Mouse (Mus musculus): ENCODE data around the gene Gm14692. TPM values are rescaled to one million over a fixed set of nuclear protein-coding genes. Genes with fewer than 3 reads are reported as not detected.

Gene Gm14692
- not detected in 2 replicates for polyA plus RNA-seq (2012; rRNA removed)

DNA sequence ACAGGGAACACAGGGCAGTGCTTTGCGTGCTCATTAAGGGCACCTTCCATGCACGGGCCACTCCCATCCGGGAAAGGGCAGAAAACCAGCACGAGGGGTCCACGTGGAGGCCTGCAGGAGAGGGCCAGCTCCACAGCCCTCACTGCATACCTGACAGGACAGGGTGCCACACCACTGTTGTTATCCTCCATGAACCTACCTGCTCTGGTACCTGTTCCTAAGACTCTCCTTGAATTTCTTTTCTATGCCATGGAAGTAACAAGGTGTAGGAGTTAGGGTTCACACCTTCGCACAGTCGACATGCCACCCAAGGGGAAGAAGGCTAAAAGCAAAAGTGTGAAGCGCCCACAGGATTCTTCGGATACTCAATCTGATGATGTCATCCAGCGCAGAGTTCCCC is at the start of gene Gm14692:
Gene Gm14692 (plus strand): TSS at position 301 of the 400 bp plus-strand sequence.

DNA sequence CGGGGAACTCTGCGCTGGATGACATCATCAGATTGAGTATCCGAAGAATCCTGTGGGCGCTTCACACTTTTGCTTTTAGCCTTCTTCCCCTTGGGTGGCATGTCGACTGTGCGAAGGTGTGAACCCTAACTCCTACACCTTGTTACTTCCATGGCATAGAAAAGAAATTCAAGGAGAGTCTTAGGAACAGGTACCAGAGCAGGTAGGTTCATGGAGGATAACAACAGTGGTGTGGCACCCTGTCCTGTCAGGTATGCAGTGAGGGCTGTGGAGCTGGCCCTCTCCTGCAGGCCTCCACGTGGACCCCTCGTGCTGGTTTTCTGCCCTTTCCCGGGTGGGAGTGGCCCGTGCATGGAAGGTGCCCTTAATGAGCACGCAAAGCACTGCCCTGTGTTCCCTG is 2.0 kb upstream of the Gm14692 start, which contains the start of gene Gm1140:
Gene Gm1140 (minus strand): TSS at position 101 of the 400 bp plus-strand sequence.

Other genes with a start within 250 kb of the Gm14692 start
- not detected in 2 replicates for gene Gm1140, start 2.1 kb upstream of the Gm14692 start, polyA plus RNA-seq (2012; rRNA removed)
- gene 4933436I01Rik, start 225.8 kb downstream of the Gm14692 start, polyA plus RNA-seq (2012; rRNA removed) = not detected in 2 replicates

Data from central nervous system, embryonic 11.5 days (tissue).